Mouse (Mus musculus): ENCODE results near the gene Litaf. TPM values are rescaled to one million over a fixed set of nuclear protein-coding genes. Genes with fewer than 3 reads are reported as not detected.
A peak's percentile ranks its signal among the peaks of the same experiment; 100 is the strongest.
"Not testable (repeated sequence)": the region's sequence is repeated elsewhere in the genome, so short reads cannot be mapped to it uniquely, and the experiment has no call there.

Gene Litaf
- total RNA-seq, 2 experiments from 2014 or later: 12.2 to 15.0 TPM

- DNase-seq (ENCODE audit: low spot score in 2 of 2): no peak
Observed at GRCm38 (mm10) chr16:11024841-11025240, 41.1 kb downstream of the Litaf start.

- no peak for DNase-seq (ENCODE audit: low spot score in 2 of 2)
Observed at GRCm38 (mm10) chr16:11023618-11024017, 42.3 kb downstream of the Litaf start.

- DNase-seq (ENCODE audit: low spot score in 2 of 2): no peak
Observed at GRCm38 (mm10) chr16:11022113-11022489, 43.9 kb downstream of the Litaf start.

GRCm38 (mm10) chr16:11021403-11022112 lies 44.4 kb downstream of the Litaf start:
- no peak for DNase-seq (ENCODE audit: low spot score in 2 of 2)

- DNase-seq (ENCODE audit: low spot score in 2 of 2): no peak
Observed at GRCm38 (mm10) chr16:11017807-11018595, 48.0 kb downstream of the Litaf start.

GRCm38 (mm10) chr16:11016353-11016752 lies 49.6 kb downstream of the Litaf start:
- DNase-seq (ENCODE audit: low spot score in 2 of 2): no peak

GRCm38 (mm10) chr16:11014407-11014806 lies 51.5 kb downstream of the Litaf start:
- no peak for DNase-seq (ENCODE audit: low spot score in 2 of 2)

GRCm38 (mm10) chr16:11013464-11014147 lies 52.4 kb downstream of the Litaf start:
- DNase-seq (ENCODE audit: low spot score in 2 of 2): not testable (repeated sequence)

- peak; percentile 46 to 67 for DNase-seq (ENCODE audit: low spot score in 2 of 2)
Observed at GRCm38 (mm10) chr16:11012571-11013463, 53.1 kb downstream of the Litaf start.

GRCm38 (mm10) chr16:11011939-11012338 lies 54.0 kb downstream of the Litaf start:
- no peak for DNase-seq (ENCODE audit: low spot score in 2 of 2)

GRCm38 (mm10) chr16:11011206-11011605 lies 54.8 kb downstream of the Litaf start:
- DNase-seq (ENCODE audit: low spot score in 2 of 2): no peak

- DNase-seq (ENCODE audit: low spot score in 2 of 2): no peak
Observed at GRCm38 (mm10) chr16:11010270-11010669, 55.7 kb downstream of the Litaf start.

GRCm38 (mm10) chr16:11008162-11008991 lies 57.6 kb downstream of the Litaf start:
- no peak for DNase-seq (ENCODE audit: low spot score in 2 of 2)

GRCm38 (mm10) chr16:11006100-11006499 lies 59.9 kb downstream of the Litaf start:
- no peak for DNase-seq (ENCODE audit: low spot score in 2 of 2)

- DNase-seq (ENCODE audit: low spot score in 2 of 2): no peak
Observed at GRCm38 (mm10) chr16:11001703-11002659, 64.0 kb downstream of the Litaf start.

GRCm38 (mm10) chr16:10999809-11000208 lies 66.1 kb downstream of the Litaf start:
- no peak for DNase-seq (ENCODE audit: low spot score in 2 of 2)

- no peak for DNase-seq (ENCODE audit: low spot score in 2 of 2)
Observed at GRCm38 (mm10) chr16:10998224-10998623, 67.7 kb downstream of the Litaf start.

- DNase-seq (ENCODE audit: low spot score in 2 of 2): no peak
Observed at GRCm38 (mm10) chr16:10996576-10996975, 69.4 kb downstream of the Litaf start.
